Mouse (Mus musculus): ENCODE measurements around the gene Mmp10.

GRCm38 (mm10) chr9:7483684-7484394, 18.3 kb upstream of the Mmp10 start:
- TF ChIP-seq CTCF (IDR thresholded peaks at IDR 0.05; ENCODE audit: extremely low read depth, insufficient read depth, low read length) (no peak), POLR2A (IDR thresholded peaks at IDR 0.05; ENCODE audit: extremely low read depth, insufficient read depth, low read length) (no peak)

Data from cortical plate, adult 2 months (tissue).